8 mouse cellular contexts compared by ENCODE assay signal in genomic region chr1:133071666-133072381, GRCm38 (mm10). TPM values are rescaled to one million over a fixed set of nuclear protein-coding genes. Genes with fewer than 3 reads are reported as not detected.
DNase-seq lines count a peak whose midpoint lies in the region; TF ChIP-seq lines count a peak whose summit lies in the region.

No protein-coding gene starts in this region.

- DNase-seq in layer of hippocampus, adult 11-12 months (ENCODE audit: low spot score) = peak; percentile 46
- DNase-seq in layer of hippocampus, adult 9-10 months (ENCODE audit: low spot score) = no peak
- DNase-seq in cerebellum, postnatal 25 days = peak; percentile 49 to 66
- DNase-seq in gastrocnemius, adult 2 months = peak; percentile 80
- peak; percentile 58 for DNase-seq in layer of hippocampus, adult 9-11 months
- peak; percentile 29 to 50 for DNase-seq in right cerebral cortex, postnatal 36 days (ENCODE audit: low spot score in 2 of 2)
- no peak for DNase-seq in yolk sac, embryonic 10.5 days (ENCODE audit: low spot score)
- DNase-seq in adrenal gland, adult 8-10 months = no peak

- peak overlapping the region; percentile 83 for H3K27ac ChIP-seq in gastrocnemius, adult 2 months

- intact Hi-C loops in gastrocnemius, adult 2 months (cut with DNase I) = no loop called here

- H3K4me3 ChIP-seq in gastrocnemius, adult 2 months = peak overlapping the region; percentile 21; the same call in 1 of the 2 replicates

- no peak for TF ChIP-seq CTCF in gastrocnemius, adult 2 months (IDR thresholded peaks at IDR 0.05)

RNA-seq across cellular contexts. Expression of gene Pik3c2b, which starts 26.4 kb away (rescaled TPM):
- 10 to 100 TPM in 1 of 2 experiments, 1 to 10 TPM in 1; 9.8 to 11.0 TPM for total RNA-seq in gastrocnemius, adult 2 months (2021)
- total RNA-seq in adrenal gland, adult 8-10 months (2022) = 10 to 100 TPM in 2 of 4 experiments, 1 to 10 TPM in 2; 6.1 to 12.5 (median 8.5) TPM

RNA-seq across cellular contexts. Expression of gene Mdm4, which starts 41.5 kb away (rescaled TPM):
- total RNA-seq in gastrocnemius, adult 2 months (2021) = 10 to 100 TPM; 26.3 to 32.4 TPM
- total RNA-seq in adrenal gland, adult 8-10 months (2022) = 100 to 1,000 TPM in 2 of 4 experiments, 10 to 100 TPM in 2; 58.6 to 172 (median 91.8) TPM

RNA-seq across cellular contexts. Expression of gene Ppp1r15b, which starts 59.1 kb away (rescaled TPM):
- total RNA-seq in gastrocnemius, adult 2 months (2021) = 10 to 100 TPM; 16.4 to 18.6 TPM
- total RNA-seq in adrenal gland, adult 8-10 months (2022) = 10 to 100 TPM; 67.1 to 80.6 (median 71.1) TPM

Comparison
In these comparisons a context has a peak if more than half of its experiments do, and no peak if none do; other contexts are left out.
1. DNase-seq: peak in layer of hippocampus, adult 11-12 months (single experiment), cerebellum, postnatal 25 days (2 of 2), gastrocnemius, adult 2 months (single experiment), layer of hippocampus, adult 9-11 months (single experiment) and right cerebral cortex, postnatal 36 days (2 of 2); none in layer of hippocampus, adult 9-10 months (single experiment), yolk sac, embryonic 10.5 days (single experiment) and adrenal gland, adult 8-10 months (single experiment).